Mouse (Mus musculus) kidney, adult 10 weeks (tissue): ENCODE measurements around the gene Arpc5. TPM values are rescaled to one million over a fixed set of nuclear protein-coding genes. Genes with fewer than 3 reads are reported as not detected.

Source experiments
- polyA plus RNA-seq: library from polyadenylated mRNA; stranded (reverse); fragments of 350-450 nt; fragmentation: Illumina TruSeq; extraction: RNeasy Lipid Tissue Mini Kit (QIAGEN cat#74804); gene quantifications from one replicate; pipeline ENCODE4 v1.2.3, GENCODE M21; 2014; ENCODE audit warnings: low read depth, low replicate concordance

The Arpc5 gene
- polyA plus RNA-seq: 239 TPM

GRCm38 (mm10) chr1:152766032-152766772 lies at the start of gene Arpc5, which contains the start of gene Rgl1:
TSS of gene Arpc5 (plus strand) at chr1:152766542.
TSS of gene Rgl1 (minus strand) at chr1:152766351.

DNA sequence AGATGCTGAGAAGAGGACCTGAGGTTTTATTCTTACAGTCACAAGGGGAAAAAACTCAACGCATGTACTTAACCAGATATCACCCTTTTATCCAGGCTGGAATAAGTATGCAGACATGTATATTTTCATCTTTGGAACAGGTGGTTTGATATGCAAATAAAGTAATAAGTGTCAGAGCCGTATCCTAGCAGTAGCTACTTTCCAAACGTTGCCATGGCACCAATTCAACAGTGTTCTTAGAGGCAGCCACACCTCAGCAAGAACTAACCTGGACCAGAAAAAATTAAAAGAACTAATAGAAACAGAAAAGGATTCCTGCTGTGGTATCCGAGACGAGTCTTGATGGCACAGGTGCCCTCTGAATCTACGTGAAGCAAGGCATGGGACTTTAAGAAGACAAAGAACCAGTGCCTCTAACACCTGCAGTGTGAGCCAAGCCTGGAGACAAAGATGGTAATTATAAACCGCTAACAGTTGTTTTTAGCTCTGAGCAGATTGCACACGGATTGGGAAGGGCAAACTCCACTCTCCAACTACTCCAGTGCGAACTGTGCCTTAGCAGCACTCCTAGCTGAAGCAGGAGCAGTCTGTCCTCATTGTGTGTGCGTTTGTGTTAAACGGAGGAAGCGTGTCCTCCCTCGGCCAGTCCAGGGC lies 15.9 kb upstream of the Arpc5 start, which contains the start of gene Apobec4:
Gene Apobec4 (plus strand): TSS at position 240 of the 654 bp plus-strand sequence.

DNA sequence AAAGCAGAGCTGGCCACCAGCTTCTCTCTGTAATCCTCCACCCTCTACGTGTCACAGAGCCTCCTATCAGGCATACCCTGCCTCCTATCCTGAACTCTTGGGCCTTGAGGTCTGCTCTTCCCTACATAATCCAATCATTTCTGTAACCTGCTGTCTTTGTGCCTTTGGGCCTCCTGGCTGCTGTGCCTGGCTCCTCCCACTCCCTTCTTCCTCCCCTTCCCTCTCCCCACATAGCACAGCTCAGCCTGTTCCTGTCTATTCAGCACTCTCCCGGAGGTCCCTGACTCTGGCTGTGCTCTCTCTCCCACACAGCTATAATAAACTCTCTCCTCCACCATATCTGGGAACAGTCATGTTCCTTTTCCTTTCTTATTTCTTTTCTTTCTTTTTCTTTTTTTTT lies 33.6 kb downstream of the Arpc5 start, which contains the start of gene Ncf2:
Gene Ncf2 (plus strand): TSS at position 298 of the 400 bp plus-strand sequence.

Other genes starting within 250 kb of the Arpc5 start
- not detected for gene Apobec4, start 16.0 kb upstream of the Arpc5 start, polyA plus RNA-seq
- gene Rgl1, start 191 bp upstream of the Arpc5 start, polyA plus RNA-seq: 52.0 TPM
- 0.77 TPM for gene Ncf2, start 33.7 kb downstream of the Arpc5 start, polyA plus RNA-seq
- gene Smg7, start 136.1 kb downstream of the Arpc5 start, polyA plus RNA-seq: 49.7 TPM
- gene Nmnat2, start 188.5 kb downstream of the Arpc5 start, polyA plus RNA-seq: not detected